Mouse (Mus musculus) intestine, embryonic 14.5 days (tissue): ENCODE measurements at regions not wholly inside any gene's neighbourhood (a gene's known extent, or its start where the extent isn't known, plus 50 kb on each side); places are given as distances from the start of the nearest gene placed in this dataset.

Experiments
- ATAC-seq: fragments of 200-750 bp; cut with Nextera tagmentation; replicated peaks from 2 replicates; pipeline ENCODE4 v1.8.0; 2017; ENCODE audit warnings: low read depth, moderate number of reproducible peaks, moderate TSS enrichment, moderate library complexity; ENCODE audit not compliant: low FRiP score, low TSS enrichment
- DNase-seq: peaks from one replicate; pipeline ENCODE4 v3.0.0-alpha.2; 2018; ENCODE audit warnings: low spot score
- H3K27ac ChIP-seq: fragments of 300-500 bp; sonication (generic); 2 replicates; pipeline ENCODE4 v1.5.1; 2014; ENCODE audit warnings: low read depth, mild to moderate bottlenecking, control low read depth
- H3K27me3 ChIP-seq: fragments of 300-500 bp; sonication (generic); replicated peaks from 2 replicates; pipeline ENCODE4 v1.6.1; 2014; ENCODE audit warnings: low read length, control low read depth; ENCODE audit not compliant: control insufficient read depth, insufficient read depth
- H3K36me3 ChIP-seq: fragments of 300-500 bp; sonication (generic); 2 replicates; pipeline ENCODE4 v1.6.1; 2014; ENCODE audit warnings: low read length, control low read depth; ENCODE audit not compliant: control insufficient read depth, insufficient read depth
- H3K4me1 ChIP-seq: fragments of 300-500 bp; sonication (generic); replicated peaks from 2 replicates; pipeline ENCODE4 v1.6.1; 2014; ENCODE audit warnings: low read length, control low read depth, mixed read lengths; ENCODE audit not compliant: control insufficient read depth, insufficient read depth
- H3K4me2 ChIP-seq: fragments of 300-500 bp; sonication (generic); 2 replicates; pipeline ENCODE4 v1.6.1; 2014; ENCODE audit warnings: low read length
- H3K4me3 ChIP-seq: fragments of 300-500 bp; sonication (generic); 2 replicates; pipeline ENCODE4 v1.5.1; 2014; ENCODE audit warnings: low read depth, low read length, control low read depth, mixed read lengths
- H3K9ac ChIP-seq: fragments of 300-500 bp; sonication (generic); 2 replicates; pipeline ENCODE4 v1.6.1; 2014; ENCODE audit warnings: mild to moderate bottlenecking, low read length
- H3K9me3 ChIP-seq: fragments of 300-500 bp; sonication (generic); 2 replicates; pipeline ENCODE4 v1.6.1; 2016; ENCODE audit warnings: low read length, control low read depth; ENCODE audit not compliant: control insufficient read depth
- WGBS: fragments of 180-500 bp; shearing (Covaris S2); extraction: QIAGEN DNeasy Blood & Tissue Kit; methylation state at CpG from one replicate; pipeline ENCODE4 v1.1.7; 2014; 5-methylcytosine and 5-hydroxymethylcytosine counted together

DNA sequence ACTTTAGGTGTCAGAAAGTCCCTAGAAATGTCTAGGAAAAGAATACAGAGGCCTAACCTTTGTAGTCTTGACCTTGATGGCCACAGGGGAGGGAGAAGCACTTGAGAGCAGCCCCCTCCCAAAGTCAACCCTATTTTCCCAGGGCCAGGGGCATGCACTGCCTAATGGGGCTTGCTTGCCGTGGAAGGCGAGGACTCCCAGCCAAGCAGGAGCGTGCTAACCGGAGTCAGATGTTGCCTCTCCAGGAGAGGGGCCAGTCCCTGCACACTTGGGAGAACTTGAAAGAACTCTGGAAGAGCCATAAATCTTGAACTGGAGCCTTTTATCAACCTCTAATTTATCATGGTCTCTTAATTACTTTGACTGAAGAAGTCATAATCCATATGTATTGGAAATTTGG lies 712.7 kb downstream of the Vrk1 start:
- no peaks in the 10 kb centered on the region for H3K4me1 ChIP-seq
- no peak overlapping the region for H3K9ac ChIP-seq
- H3K4me3 ChIP-seq: no peak overlapping the region
- no peaks in the 10 kb centered on the region for H3K36me3 ChIP-seq
- H3K9me3 ChIP-seq: no peaks in the 10 kb centered on the region
- DNase-seq: no peak
- H3K27ac ChIP-seq: no peak overlapping the region
- 82% methylated on average over 4 of the region's 4 CpGs for WGBS
- ATAC-seq: no peak
- H3K27me3 ChIP-seq: no peaks in the 10 kb centered on the region
- no peak overlapping the region for H3K4me2 ChIP-seq

DNA sequence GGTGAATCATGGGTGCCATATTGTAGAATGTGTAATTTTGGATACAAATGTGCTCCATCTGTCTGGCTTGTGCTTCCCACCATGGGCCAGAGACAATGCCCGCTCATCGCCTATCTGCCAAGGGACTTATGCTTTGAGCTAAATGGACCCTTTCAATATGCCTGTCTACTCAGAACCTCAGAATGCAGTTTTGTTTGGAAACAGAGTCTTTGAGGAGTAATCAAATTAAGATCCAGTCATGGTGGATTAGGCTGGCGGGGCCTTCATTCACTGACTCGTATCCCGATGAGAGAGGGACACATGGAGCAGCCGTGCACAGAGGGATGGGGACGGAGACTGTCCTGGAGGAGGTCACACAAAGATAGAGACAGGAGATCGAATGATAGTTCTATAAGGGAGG lies 716.9 kb downstream of the Vrk1 start:
- Histone ChIP-seq H3K27ac (no peak overlapping the region), H3K36me3 (no peaks in the 10 kb centered on the region), H3K4me1 (no peaks in the 10 kb centered on the region), H3K4me2 (no peak overlapping the region), H3K4me3 (no peak overlapping the region), H3K27me3 (no peaks in the 10 kb centered on the region), H3K9ac (no peak overlapping the region), H3K9me3 (no peaks in the 10 kb centered on the region)
- no peak for DNase-seq
- WGBS: 83% methylated on average over 8 of the region's 8 CpGs
- no peak for ATAC-seq

DNA sequence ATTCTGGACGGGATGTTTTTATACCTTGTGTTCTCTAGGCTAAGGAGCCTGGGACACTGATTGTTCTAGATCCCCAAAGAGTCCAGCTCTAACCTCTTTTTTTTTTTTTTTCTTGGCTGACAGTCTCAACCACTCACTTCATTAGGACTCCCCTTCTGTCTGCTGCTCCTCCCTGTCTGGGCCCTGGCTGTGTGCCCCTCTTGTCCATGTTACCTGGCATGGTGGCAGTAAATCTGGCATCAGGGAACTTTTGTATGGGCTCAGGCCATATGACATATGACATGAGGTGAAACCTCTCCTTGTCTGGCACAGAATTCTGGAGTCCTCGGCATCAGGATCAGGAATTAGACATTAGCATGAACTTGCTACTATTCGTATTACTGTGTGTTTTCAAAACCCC lies 717.5 kb downstream of the Vrk1 start:
- no peak for DNase-seq
- H3K27me3 ChIP-seq: no peaks in the 10 kb centered on the region
- H3K4me1 ChIP-seq: no peaks in the 10 kb centered on the region
- no peak overlapping the region for H3K27ac ChIP-seq
- H3K9ac ChIP-seq: no peak overlapping the region
- H3K36me3 ChIP-seq: no peaks in the 10 kb centered on the region
- H3K9me3 ChIP-seq: no peaks in the 10 kb centered on the region
- no peak overlapping the region for H3K4me2 ChIP-seq
- no peak overlapping the region for H3K4me3 ChIP-seq
- WGBS: 90% methylated on average over 3 of the region's 3 CpGs
- no peak for ATAC-seq

DNA sequence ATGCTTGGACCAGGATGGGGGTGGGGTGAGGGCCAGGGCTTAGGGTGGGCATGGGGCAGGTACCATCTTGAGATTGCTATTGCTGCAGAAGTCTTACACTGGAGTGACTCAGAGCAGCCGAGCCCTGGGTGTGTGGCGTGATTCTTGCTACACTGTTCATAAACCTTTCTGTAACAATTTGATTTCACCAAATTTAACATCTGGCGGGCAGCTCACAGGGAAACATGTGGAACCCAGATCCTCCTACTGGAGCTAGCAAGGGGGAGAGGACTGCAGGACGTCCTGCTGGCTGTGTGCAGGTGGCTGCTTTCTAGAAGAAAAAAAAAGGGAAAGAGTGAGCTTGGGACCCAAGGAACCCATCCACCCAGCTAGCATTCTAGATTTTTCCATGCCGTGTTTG lies 719.7 kb downstream of the Vrk1 start:
- no peak overlapping the region for H3K27ac ChIP-seq
- H3K27me3 ChIP-seq: no peaks in the 10 kb centered on the region
- H3K4me1 ChIP-seq: no peaks in the 10 kb centered on the region
- no peak overlapping the region for H3K4me3 ChIP-seq
- ATAC-seq: no peak
- WGBS: 81% methylated on average over 5 of the region's 5 CpGs
- no peaks in the 10 kb centered on the region for H3K36me3 ChIP-seq
- no peak for DNase-seq
- no peak overlapping the region for H3K9ac ChIP-seq
- no peaks in the 10 kb centered on the region for H3K9me3 ChIP-seq
- no peak overlapping the region for H3K4me2 ChIP-seq

DNA sequence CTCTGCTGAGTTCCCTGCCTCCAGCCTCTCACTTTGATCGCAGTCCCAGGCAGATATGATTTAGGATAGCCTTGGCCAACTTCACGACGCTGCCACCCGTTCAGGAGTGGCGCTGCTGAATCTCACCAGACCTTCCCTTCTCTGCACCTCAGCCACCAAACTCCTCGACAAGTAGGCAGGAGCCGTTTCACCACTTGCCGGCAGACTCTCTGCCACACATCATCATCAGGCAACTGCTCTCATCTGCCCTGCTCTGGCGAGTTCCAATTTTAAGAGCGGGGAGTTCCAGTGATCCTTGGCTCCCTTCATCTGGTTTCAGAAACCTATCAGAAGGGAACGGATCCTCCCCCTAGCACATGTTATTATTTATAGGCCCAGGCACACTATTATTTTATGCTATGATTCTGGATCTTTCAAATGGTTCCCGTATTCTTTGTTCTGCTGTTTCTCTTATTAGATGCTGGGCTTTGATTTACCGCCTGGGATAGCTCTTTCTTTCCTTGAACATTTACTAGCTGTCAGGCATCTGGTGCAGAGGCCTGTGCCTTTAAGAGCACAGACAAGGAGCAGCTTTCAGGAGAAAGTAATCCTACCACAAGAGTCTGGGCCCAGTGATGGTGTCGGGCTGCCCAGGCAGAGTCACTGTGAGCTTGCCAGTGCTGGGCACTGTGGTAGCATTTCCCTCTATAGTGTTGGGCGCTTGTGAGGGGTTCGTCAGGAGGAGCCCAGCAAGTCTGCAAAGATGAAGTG lies 722.3 kb downstream of the Vrk1 start:
- H3K36me3 ChIP-seq: no peaks in the 10 kb centered on the region
- no peak overlapping the region for H3K4me2 ChIP-seq
- H3K27ac ChIP-seq: no peak overlapping the region
- H3K9ac ChIP-seq: no peak overlapping the region
- no peaks in the 10 kb centered on the region for H3K9me3 ChIP-seq
- H3K27me3 ChIP-seq: no peaks in the 10 kb centered on the region
- DNase-seq (no peak), ATAC-seq (no peak)
- H3K4me3 ChIP-seq: no peak overlapping the region
- WGBS: 53% methylated on average over 16 of the region's 16 CpGs
- no peaks in the 10 kb centered on the region for H3K4me1 ChIP-seq

DNA sequence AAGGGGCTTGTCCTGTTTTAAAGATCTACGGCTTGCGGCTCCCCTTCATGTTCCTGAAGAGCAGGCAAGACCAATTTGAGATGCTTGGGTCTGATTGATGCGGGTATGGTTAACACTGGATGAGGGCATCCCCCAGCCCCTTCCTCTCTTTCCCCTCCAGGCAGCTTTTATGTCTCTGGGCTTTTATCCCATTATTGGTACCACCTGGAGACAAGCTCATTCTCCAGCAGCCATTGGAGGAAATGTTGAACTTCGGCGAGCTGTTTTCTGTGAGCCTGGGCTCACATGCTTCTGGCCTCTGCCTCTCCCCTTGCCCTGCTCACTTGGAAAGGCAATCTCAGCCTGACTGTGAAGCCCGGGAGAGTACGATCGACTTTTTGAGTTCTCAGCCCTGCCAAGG lies 738.7 kb downstream of the Vrk1 start:
- WGBS: 85% methylated on average over 8 of the region's 8 CpGs
- DNase-seq: no peak
- no peak overlapping the region for H3K4me3 ChIP-seq

DNA sequence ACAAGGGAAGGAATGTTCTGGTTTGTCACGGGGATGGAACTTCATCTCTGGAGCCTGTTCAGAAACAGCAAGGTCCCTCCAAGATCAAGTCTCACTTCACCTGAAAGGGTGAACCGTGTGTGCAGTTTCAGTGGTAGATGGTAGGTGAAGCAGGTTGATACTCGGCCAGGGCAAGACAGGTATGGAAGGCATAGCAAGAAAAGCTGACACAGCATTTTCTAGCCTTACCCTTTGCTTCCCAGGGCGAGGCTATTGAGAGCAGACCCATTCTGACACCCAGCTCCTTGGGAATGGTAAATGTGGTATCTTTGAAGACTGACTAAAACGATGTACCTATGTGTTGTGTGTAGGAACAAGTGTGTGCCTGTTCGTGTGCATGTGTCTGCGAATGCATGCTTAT lies 724.9 kb upstream of the 3110018I06Rik start:
- 83% methylated on average over 7 of the region's 7 CpGs for WGBS

More for the DNA sequence above, 738.7 kb downstream of the Vrk1 start:
- Histone ChIP-seq H3K36me3 (no peaks in the 10 kb centered on the region), H3K4me2 (no peak overlapping the region), H3K27ac (no peak overlapping the region), H3K4me1 (no peaks in the 10 kb centered on the region), H3K9ac (no peak overlapping the region), H3K27me3 (no peaks in the 10 kb centered on the region), H3K9me3 (no peaks in the 10 kb centered on the region)
- ATAC-seq: no peak

DNA sequence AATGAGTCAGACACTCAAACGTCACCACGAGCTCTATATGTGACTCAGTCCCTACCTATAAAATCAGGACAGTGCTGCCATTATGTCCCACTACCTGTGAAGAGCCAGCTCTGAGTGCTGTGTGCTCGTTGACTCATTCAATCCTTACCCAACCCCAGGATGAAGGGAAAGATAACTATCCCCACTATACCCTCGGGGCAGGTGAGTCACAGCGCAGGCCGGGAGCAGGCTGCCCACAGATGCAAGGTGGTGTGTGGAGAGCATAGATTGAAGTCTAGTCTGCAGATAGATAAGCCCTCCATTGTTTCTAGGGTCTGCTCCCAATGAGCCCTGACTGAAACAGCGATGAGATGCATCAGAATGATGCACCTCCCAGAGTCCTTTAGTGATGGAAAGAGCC lies 723.9 kb upstream of the 3110018I06Rik start:
- no peak overlapping the region for H3K4me3 ChIP-seq
- no peak overlapping the region for H3K9ac ChIP-seq
- ATAC-seq (no peak), DNase-seq (no peak)
- H3K27me3 ChIP-seq: no peaks in the 10 kb centered on the region
- 84% methylated on average over 7 of the region's 7 CpGs for WGBS
- no peaks in the 10 kb centered on the region for H3K36me3 ChIP-seq
- no peak overlapping the region for H3K4me2 ChIP-seq
- no peak overlapping the region for H3K27ac ChIP-seq
- no peaks in the 10 kb centered on the region for H3K4me1 ChIP-seq
- no peaks in the 10 kb centered on the region for H3K9me3 ChIP-seq

More for the DNA sequence above, 724.9 kb upstream of the 3110018I06Rik start:
- Histone ChIP-seq H3K4me2 (no peak overlapping the region), H3K9me3 (no peaks in the 10 kb centered on the region), H3K27me3 (no peaks in the 10 kb centered on the region), H3K27ac (no peak overlapping the region), H3K4me1 (no peaks in the 10 kb centered on the region), H3K9ac (no peak overlapping the region), H3K4me3 (no peak overlapping the region), H3K36me3 (no peaks in the 10 kb centered on the region)
- ATAC-seq: no peak
- no peak for DNase-seq

DNA sequence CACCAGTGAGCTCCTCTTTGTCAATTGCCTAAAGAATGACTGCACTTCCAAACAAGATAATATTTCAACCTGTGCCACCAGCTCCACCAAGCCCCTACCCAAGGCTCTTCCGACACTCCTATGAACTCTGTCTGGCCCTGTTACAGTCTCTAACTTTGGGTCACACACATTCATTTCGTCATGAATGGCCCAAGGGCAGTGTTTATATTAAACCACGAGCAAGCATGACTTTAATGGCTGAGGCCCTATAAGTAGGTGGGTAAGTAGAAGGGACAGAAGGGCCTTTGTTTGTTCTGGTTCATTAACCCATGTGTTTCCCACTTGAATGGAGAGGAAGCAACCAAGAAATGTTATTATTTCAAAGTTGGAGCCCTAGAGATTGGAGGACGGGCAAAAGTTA lies 714.9 kb upstream of the 3110018I06Rik start:
- DNase-seq: no peak
- H3K9ac ChIP-seq: no peak overlapping the region
- WGBS: 33% methylated on average over 4 of the region's 4 CpGs
- no peaks in the 10 kb centered on the region for H3K9me3 ChIP-seq
- H3K4me2 ChIP-seq: no peak overlapping the region
- H3K27me3 ChIP-seq: no peaks in the 10 kb centered on the region
- no peaks in the 10 kb centered on the region for H3K4me1 ChIP-seq
- H3K4me3 ChIP-seq: no peak overlapping the region
- no peak overlapping the region for H3K27ac ChIP-seq
- no peaks in the 10 kb centered on the region for H3K36me3 ChIP-seq
- no peak for ATAC-seq
